Mouse (Mus musculus) cerebellum, adult 2 months (tissue): ENCODE data around the gene Gldc. TPM values are rescaled to one million over a fixed set of nuclear protein-coding genes. Genes with fewer than 3 reads are reported as not detected.

Experiments
- DNase-seq, 2 experiments: peaks; one replicate each; pipeline ENCODE4 v3.0.0; 2021
- H3K27ac ChIP-seq: fragments of 200-500 bp; 2 replicates; pipeline ENCODE4 v1.5.1; 2012; ENCODE audit warnings: low read length, control low read depth, inconsistent platforms; ENCODE audit not compliant: insufficient read depth
- H3K27me3 ChIP-seq: fragments of 200-500 bp; 2 replicates; pipeline ENCODE4 v1.6.1; 2012; ENCODE audit warnings: inconsistent platforms, mild to moderate bottlenecking, low read length, moderate library complexity; ENCODE audit not compliant: control insufficient read depth, insufficient read depth
- H3K4me1 ChIP-seq: fragments of 200-500 bp; 2 replicates; pipeline ENCODE4 v1.6.1; 2011; ENCODE audit warnings: low read length; ENCODE audit not compliant: control insufficient read depth, insufficient read depth
- H3K4me3 ChIP-seq: fragments of 200-500 bp; replicated peaks from 2 replicates; pipeline ENCODE3; 2011; ENCODE audit warnings: mild to moderate bottlenecking, low read depth, low read length, control low read depth; ENCODE audit not compliant: insufficient read depth
- CTCF ChIP-seq: fragments of 200-500 bp; IDR thresholded peaks from 2 replicates; pipeline ENCODE4 v1.5.1; 2011; ENCODE audit warnings: low read depth, mild to moderate bottlenecking, control low read depth, low read length, moderate library complexity, borderline replicate concordance; ENCODE audit not compliant: insufficient read depth
- POLR2A ChIP-seq: fragments of 200-500 bp; IDR thresholded peaks from 2 replicates; pipeline ENCODE4 v1.6.1; 2011; ENCODE audit warnings: low read length, control low read depth, borderline replicate concordance; ENCODE audit not compliant: insufficient read depth
- WGBS: fragments of 180-500 bp; shearing (Covaris S2); methylation state at CpG from one replicate; pipeline ENCODE4 v1.1.7; 2018; 5-methylcytosine and 5-hydroxymethylcytosine counted together
- polyA plus RNA-seq: library from polyadenylated mRNA; depleted of rRNA; stranded (reverse); fragments of >200 nt; gene quantifications from 2 replicates; pipeline ENCODE4 v1.2.3, GENCODE M21; 2012; rRNA removed

Gldc gene
- polyA plus RNA-seq, 1 experiment: 14.9 TPM

GRCm38 (mm10) chr19:30097039-30097438 is 78.2 kb downstream of the Gldc start:
- H3K4me3 ChIP-seq: no peak overlapping the region
- 69% methylated on average over 4 of the region's 4 CpGs for WGBS
- no peaks in the 10 kb centered on the region for H3K27me3 ChIP-seq
- no peak overlapping the region for H3K27ac ChIP-seq
- DNase-seq: no peak
- TF ChIP-seq POLR2A (no peak), CTCF (no peak)
- no peaks in the 10 kb centered on the region for H3K4me1 ChIP-seq

- TF ChIP-seq CTCF (no peak), POLR2A (no peak)
- H3K27me3 ChIP-seq: no peaks in the 10 kb centered on the region
- H3K4me3 ChIP-seq: no peak overlapping the region
- no peaks in the 10 kb centered on the region for H3K4me1 ChIP-seq
- no peak for DNase-seq
- H3K27ac ChIP-seq: no peak overlapping the region
- WGBS: 52% methylated on average over 3 of the region's 3 CpGs
These were observed 79.0 kb downstream of the Gldc start for GRCm38 (mm10) chr19:30096186-30096585.

DNA sequence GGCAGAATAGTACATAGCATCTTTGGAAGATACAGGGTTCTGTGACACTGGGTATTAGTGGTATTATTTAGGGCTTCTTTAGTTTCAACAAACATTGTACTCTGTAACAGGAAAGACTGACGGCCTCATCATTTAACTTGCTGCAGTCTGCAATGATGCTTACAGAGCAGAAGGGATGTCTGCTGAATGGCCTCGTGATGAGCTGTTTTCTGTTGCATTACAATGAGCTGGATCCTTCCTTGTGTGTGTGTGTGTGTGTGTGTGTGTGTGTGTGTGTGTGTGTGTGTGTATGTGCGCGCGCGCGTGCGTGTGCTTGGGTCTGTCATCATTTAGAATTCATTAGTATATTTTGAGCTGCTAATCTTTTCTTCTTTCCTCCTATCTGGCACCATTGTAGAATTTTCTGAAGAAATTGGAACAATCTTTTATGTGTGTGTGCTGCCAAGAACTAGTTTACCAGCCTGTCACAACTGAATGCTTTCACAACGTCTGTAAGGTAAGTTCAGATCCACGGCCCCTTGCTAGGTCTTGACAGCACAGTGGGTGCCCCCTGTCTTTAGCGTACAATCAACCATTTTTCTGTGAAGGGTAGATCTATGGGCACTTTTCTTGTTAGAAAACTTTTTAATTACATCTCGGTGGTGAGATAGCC is 83.5 kb downstream of the Gldc start:
- Histone ChIP-seq H3K4me1 (no peaks in the 10 kb centered on the region), H3K4me3 (no peak overlapping the region), H3K27ac (no peak overlapping the region), H3K27me3 (no peaks in the 10 kb centered on the region)
- DNase-seq: no peak
- TF ChIP-seq CTCF: no peak
- TF ChIP-seq POLR2A: no peak
- 77% methylated on average over 12 of the region's 12 CpGs for WGBS

DNA sequence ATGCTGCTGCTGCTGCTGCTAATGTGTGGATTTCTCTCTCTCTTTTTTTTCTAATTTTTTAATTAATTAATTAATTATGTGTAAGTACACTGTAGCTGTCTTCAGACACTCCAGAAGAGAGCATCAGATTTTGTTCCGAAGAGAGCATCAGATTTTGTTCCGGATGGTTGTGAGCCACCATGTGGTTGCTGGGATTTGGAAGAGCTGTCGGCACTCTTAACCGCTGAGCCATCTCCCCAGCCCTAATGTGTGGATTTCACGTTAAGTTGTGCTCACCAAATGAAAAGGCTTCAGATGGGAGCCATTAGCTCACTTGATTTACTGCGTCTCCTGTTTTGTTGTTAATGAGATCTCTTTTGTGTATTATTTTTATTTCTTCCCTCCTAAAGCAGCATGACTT is 85.1 kb downstream of the Gldc start:
- Histone ChIP-seq H3K4me1 (no peaks in the 10 kb centered on the region), H3K4me3 (no peak overlapping the region), H3K27me3 (no peaks in the 10 kb centered on the region), H3K27ac (no peak overlapping the region)
- DNase-seq: no peak
- WGBS: 77% methylated on average over 6 of the region's 6 CpGs
- TF ChIP-seq POLR2A: no peak
- no peak for TF ChIP-seq CTCF

- DNase-seq: no peak
- TF ChIP-seq POLR2A: no peak
- no peak for TF ChIP-seq CTCF
- WGBS: 60% methylated on average over 4 of the region's 4 CpGs
- H3K27me3 ChIP-seq: no peaks in the 10 kb centered on the region
- H3K4me3 ChIP-seq: no peak overlapping the region
- 0 out of 2 replicates have a peak, but pooled peaks cover 2% of the 10 kb centered on the region for H3K4me1 ChIP-seq
- H3K27ac ChIP-seq: no peak overlapping the region
These were observed 109.4 kb downstream of the Gldc start for GRCm38 (mm10) chr19:30065797-30066196.

DNA sequence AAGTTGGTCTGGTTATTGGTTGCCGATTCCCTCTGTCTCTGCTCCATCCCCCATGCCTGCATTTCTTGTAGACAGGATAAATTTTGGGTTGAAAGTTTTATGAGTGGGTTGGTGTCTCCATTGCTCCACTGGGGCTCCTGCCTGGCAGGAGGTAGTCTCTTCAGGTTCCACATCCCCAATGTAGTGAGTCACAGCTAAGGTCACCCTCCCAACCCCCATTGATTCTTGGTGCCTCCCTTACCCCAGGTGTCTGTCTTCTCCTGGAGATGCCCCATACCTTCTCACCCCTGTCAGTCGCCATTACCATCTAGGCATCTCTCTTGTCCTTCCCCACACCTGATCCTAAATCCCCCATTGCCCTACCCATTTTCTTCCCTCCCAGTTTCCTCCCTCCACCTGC is 121.0 kb downstream of the Gldc start:
- H3K4me1 ChIP-seq: peaks cover 2% of the 10 kb centered on the region; the same call in 1 of the 2 replicates
- DNase-seq: no peak
- no peaks in the 10 kb centered on the region for H3K27me3 ChIP-seq
- H3K27ac ChIP-seq: no peak overlapping the region
- no peak for TF ChIP-seq CTCF
- no peak for TF ChIP-seq POLR2A
- 98% methylated on average over 2 of the region's 2 CpGs for WGBS
- H3K4me3 ChIP-seq: no peak overlapping the region

- no peak for DNase-seq
- H3K27me3 ChIP-seq: no peaks in the 10 kb centered on the region
- H3K4me3 ChIP-seq: no peak overlapping the region
- H3K27ac ChIP-seq: no peak overlapping the region
- TF ChIP-seq POLR2A (no peak), CTCF (no peak)
- H3K4me1 ChIP-seq: peaks cover 2% of the 10 kb centered on the region; the same call in 1 of the 2 replicates
- 97% methylated on average over 3 of the region's 3 CpGs for WGBS
These were observed 123.8 kb downstream of the Gldc start for GRCm38 (mm10) chr19:30051479-30051878.

- no peak overlapping the region for H3K4me3 ChIP-seq
- TF ChIP-seq POLR2A (no peak), CTCF (no peak)
- 89% methylated on average over 2 of the region's 2 CpGs for WGBS
- H3K27ac ChIP-seq: no peak overlapping the region
- H3K27me3 ChIP-seq: no peaks in the 10 kb centered on the region
- peaks cover 2% of the 10 kb centered on the region; the same call in 1 of the 2 replicates for H3K4me1 ChIP-seq
- DNase-seq: no peak
These were observed 124.6 kb downstream of the Gldc start for GRCm38 (mm10) chr19:30050584-30050983.

Other genes with a start within 250 kb of the Gldc start
- gene Trpd52l3, start 171.6 kb downstream of the Gldc start, polyA plus RNA-seq: not detected in 2 replicates
- 61.8 and 62.1 TPM in 2 replicates for gene Uhrf2, start 144.9 kb downstream of the Gldc start, polyA plus RNA-seq
- 0.13 and 0.16 TPM in 2 replicates for gene Mbl2, start 57.5 kb upstream of the Gldc start, polyA plus RNA-seq